Mouse (Mus musculus): ENCODE results near the gene Fam205a3. TPM values are rescaled to one million over a fixed set of nuclear protein-coding genes. Genes with fewer than 3 reads are reported as not detected.

Gene Fam205a3
- polyA plus RNA-seq (2017; shearing (Covaris generic)): not detected

DNA sequence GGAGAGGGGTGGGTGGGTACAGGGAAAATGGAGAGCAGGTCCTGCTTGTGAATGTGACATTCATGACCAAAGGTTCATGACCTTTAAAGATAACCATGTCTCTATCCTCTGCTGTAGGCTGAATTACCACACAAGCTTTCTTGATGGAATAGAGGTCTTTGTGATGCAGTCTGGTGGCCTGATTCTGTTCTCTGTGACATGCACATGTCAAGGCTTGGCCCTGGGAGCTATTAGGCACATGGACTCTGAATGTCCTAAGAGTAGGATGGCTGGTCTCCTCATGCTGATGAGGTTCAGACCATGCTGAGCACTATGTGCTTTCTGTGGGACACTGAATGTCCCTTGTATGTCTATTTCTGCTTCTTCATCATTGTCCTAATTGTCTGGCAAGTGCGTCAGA lies at the start of gene Fam205a3:
Fam205a3 (plus strand) TSS at position 301 of the 400 bp plus-strand sequence.

DNA sequence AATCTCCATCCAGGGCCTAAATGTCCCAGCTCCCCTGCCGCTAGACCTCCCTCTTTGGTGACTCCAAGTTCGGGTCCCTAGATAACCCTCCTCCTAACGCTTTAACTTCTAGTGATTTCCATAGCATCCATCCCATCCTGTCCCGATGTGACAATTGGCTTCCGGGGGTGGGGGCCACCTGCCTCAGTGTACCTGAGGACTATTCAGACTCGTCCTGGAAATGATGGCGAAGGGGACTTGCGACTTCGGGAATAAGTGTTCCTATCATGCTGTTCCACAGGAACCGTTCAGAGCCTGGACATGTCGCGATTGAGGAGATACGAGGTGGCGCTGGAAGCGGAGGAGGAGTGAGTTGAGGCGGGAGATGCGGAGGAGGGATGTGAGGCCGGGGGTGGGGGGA lies 24.2 kb upstream of the Fam205a3 start, which contains the start of gene Gm21953:
Gm21953 (plus strand) TSS at position 301 of the 400 bp plus-strand sequence.

Other genes with a start within 250 kb of the Fam205a3 start
- not detected for gene Gm3893, start 227.1 kb upstream of the Fam205a3 start, polyA plus RNA-seq (2017; shearing (Covaris generic))
- gene Gm13304, start 203.5 kb upstream of the Fam205a3 start, polyA plus RNA-seq (2017; shearing (Covaris generic)): under 1 TPM in 1 of 2 experiments, not detected in 1; 0.49 TPM
- not detected for gene Gm13306, start 164.9 kb upstream of the Fam205a3 start, polyA plus RNA-seq (2017; shearing (Covaris generic))
- not detected for gene Gm13305, start 149.7 kb upstream of the Fam205a3 start, polyA plus RNA-seq (2017; shearing (Covaris generic))
- gene Gm10600, start 77.7 kb upstream of the Fam205a3 start, polyA plus RNA-seq (2017; shearing (Covaris generic)): not detected
- not detected for gene Ccl21b, start 62.6 kb upstream of the Fam205a3 start, polyA plus RNA-seq (2017; shearing (Covaris generic))
- gene Gm21953, start 24.1 kb upstream of the Fam205a3 start, polyA plus RNA-seq (2017; shearing (Covaris generic)): 1 to 10 TPM in 1 of 2 experiments, not detected in 1; 1.0 TPM
- 1 to 10 TPM in 1 of 2 experiments, not detected in 1; 1.0 TPM for gene Gm21586, start 121.0 kb downstream of the Fam205a3 start, polyA plus RNA-seq (2017; shearing (Covaris generic))
- not detected for gene Gm2163, start 148.4 kb downstream of the Fam205a3 start, polyA plus RNA-seq (2017; shearing (Covaris generic))
- not detected for gene Fam205a2, start 209.8 kb downstream of the Fam205a3 start, polyA plus RNA-seq (2017; shearing (Covaris generic))

All from activated CD4-positive, CD25-positive, alpha-beta regulatory T cell (primary cell).